Mouse (Mus musculus) G1E (cell line): Measurements from ENCODE around the gene Cldn6.

Experiments
- CTCF ChIP-seq: IDR thresholded peaks from 2 replicates; pipeline ENCODE4 v1.5.1; 2012; ENCODE audit warnings: low read depth, low read length, inconsistent platforms, mixed read lengths
- GATA1 ChIP-seq: IDR thresholded peaks from 2 replicates; pipeline ENCODE4 v1.6.1; 2012; ENCODE audit warnings: borderline replicate concordance, low read length, inconsistent platforms, mixed read lengths

GRCm38 (mm10) chr17:23680336-23680735, 1.3 kb downstream of the Cldn6 start:
- TF ChIP-seq CTCF (no peak), GATA1 (no peak)
